Mouse (Mus musculus) stomach, embryonic 14.5 days (tissue): ENCODE data around the gene Tent4a. TPM values are rescaled to one million over a fixed set of nuclear protein-coding genes. Genes with fewer than 3 reads are reported as not detected.
A peak's percentile ranks its signal among the peaks of the same experiment; 100 is the strongest.
"Not testable (repeated sequence)": the region's sequence is repeated elsewhere in the genome, so short reads cannot be mapped to it uniquely, and the experiment has no call there.

Experiments used
- ATAC-seq: fragments of 200-750 bp; cut with Nextera tagmentation; 2 replicates; pipeline ENCODE4 v1.8.0; 2017; ENCODE audit warnings: low read depth, moderate TSS enrichment; ENCODE audit not compliant: insufficient number of reproducible peaks, insufficient read depth, low FRiP score
- H3K27ac ChIP-seq: fragments of 300-500 bp; sonication (generic); 2 replicates; pipeline ENCODE4 v1.5.1; 2014; ENCODE audit warnings: mild to moderate bottlenecking, low read length, moderate library complexity, mixed read lengths
- H3K27me3 ChIP-seq: fragments of 300-500 bp; sonication (generic); 2 replicates; pipeline ENCODE4 v1.6.1; 2014; ENCODE audit warnings: low read length, control low read depth, mixed read lengths; ENCODE audit not compliant: control insufficient read depth, insufficient read depth
- H3K36me3 ChIP-seq: fragments of 300-500 bp; sonication (generic); 2 replicates; pipeline ENCODE4 v1.6.1; 2014; ENCODE audit warnings: mild to moderate bottlenecking, control low read depth, low read length, moderate library complexity, mixed read lengths; ENCODE audit not compliant: control insufficient read depth, insufficient read depth
- H3K4me1 ChIP-seq: fragments of 300-500 bp; sonication (generic); 2 replicates; pipeline ENCODE4 v1.6.1; 2014; ENCODE audit warnings: low read length, control low read depth, mixed read lengths; ENCODE audit not compliant: control insufficient read depth, insufficient read depth
- H3K4me2 ChIP-seq: fragments of 300-500 bp; sonication (generic); replicated peaks from 2 replicates; pipeline ENCODE4 v1.6.1; 2014; ENCODE audit warnings: low read depth, low read length, control low read depth
- H3K4me3 ChIP-seq: fragments of 300-500 bp; sonication (generic); 2 replicates; pipeline ENCODE4 v1.5.1; 2014; ENCODE audit warnings: low read depth, low read length, control low read depth
- H3K9ac ChIP-seq: fragments of 300-500 bp; sonication (generic); replicated peaks from 2 replicates; pipeline ENCODE4 v1.6.1; 2014; ENCODE audit warnings: low read depth, mild to moderate bottlenecking, control low read depth, low read length, moderate library complexity, mixed read lengths
- H3K9me3 ChIP-seq: fragments of 300-500 bp; sonication (generic); 2 replicates; pipeline ENCODE4 v1.6.1; 2016; ENCODE audit warnings: low read depth, low read length, control low read depth; ENCODE audit not compliant: control insufficient read depth
- WGBS: fragments of 180-500 bp; shearing (Covaris S2); extraction: QIAGEN DNeasy Blood & Tissue Kit; methylation state at CpG from one replicate; pipeline ENCODE4 v1.1.7; 2014; 5-methylcytosine and 5-hydroxymethylcytosine counted together
- polyA plus RNA-seq: library from polyadenylated mRNA; unstranded; fragments of >200 nt; fragmentation: Nextera tagmentation; extraction: Ambion mirVana; gene quantifications from 2 replicates; pipeline ENCODE4 v1.2.1, GENCODE M21; 2014

Gene Tent4a
- polyA plus RNA-seq: 7.9 and 8.8 TPM in 2 replicates

- peak within 1 kb of the TSS; percentile 70 for H3K4me2 ChIP-seq
- WGBS: 0% methylated on average over 21 of the region's 57 CpGs
- H3K9ac ChIP-seq: peak within 1 kb of the TSS; percentile 92
- peak within 1 kb of the TSS; percentile 97 for H3K4me3 ChIP-seq
- H3K9me3 ChIP-seq: no peaks in the 10 kb centered on the region
- ATAC-seq: peak; percentile 85
- H3K36me3 ChIP-seq: peaks cover 6% of the 10 kb centered on the region; the same call in 1 of the 2 replicates
- no peaks in the 10 kb centered on the region for H3K27me3 ChIP-seq
- H3K27ac ChIP-seq: peak within 1 kb of the TSS; percentile 90
- H3K4me1 ChIP-seq: peaks cover 32% of the 10 kb centered on the region
Measured at GRCm38 (mm10) chr13:69534334-69534653, at the start of gene Tent4a. Gene Tent4a (minus strand): TSS chr13:69534617.

GRCm38 (mm10) chr13:69583591-69583990 lies 49.2 kb upstream of the Tent4a start:
- H3K9ac ChIP-seq: no peak overlapping the region
- H3K27ac ChIP-seq: no peak overlapping the region
- 0 out of 2 replicates have a peak, but pooled peaks cover 3% of the 10 kb centered on the region for H3K4me1 ChIP-seq
- no peak overlapping the region for H3K4me3 ChIP-seq
- WGBS: 86% methylated on average over 6 of the region's 6 CpGs
- H3K9me3 ChIP-seq: no peaks in the 10 kb centered on the region
- H3K4me2 ChIP-seq: no peak overlapping the region
- ATAC-seq: no peak
- H3K27me3 ChIP-seq: no peaks in the 10 kb centered on the region
- H3K36me3 ChIP-seq: no peaks in the 10 kb centered on the region

- no peak overlapping the region for H3K4me2 ChIP-seq
- no peak for ATAC-seq
- H3K27me3 ChIP-seq: no peaks in the 10 kb centered on the region
- H3K27ac ChIP-seq: no peak overlapping the region
- 82% methylated on average over 6 of the region's 6 CpGs for WGBS
- no peak overlapping the region for H3K4me3 ChIP-seq
- H3K9me3 ChIP-seq: no peaks in the 10 kb centered on the region
- no peak overlapping the region for H3K9ac ChIP-seq
- no peaks in the 10 kb centered on the region for H3K4me1 ChIP-seq
- no peaks in the 10 kb centered on the region for H3K36me3 ChIP-seq
Measured at GRCm38 (mm10) chr13:69582411-69582810, 48.0 kb upstream of the Tent4a start.

- Histone ChIP-seq H3K4me1 (no peaks in the 10 kb centered on the region), H3K27me3 (no peaks in the 10 kb centered on the region), H3K36me3 (no peaks in the 10 kb centered on the region), H3K4me2 (no peak overlapping the region), H3K9ac (no peak overlapping the region), H3K4me3 (no peak overlapping the region), H3K9me3 (no peaks in the 10 kb centered on the region), H3K27ac (no peak overlapping the region)
- no peak for ATAC-seq
- WGBS: 85% methylated on average over 16 of the region's 16 CpGs
Measured at GRCm38 (mm10) chr13:69577181-69577834, 42.9 kb upstream of the Tent4a start.

- no peak for ATAC-seq
Measured at GRCm38 (mm10) chr13:69576676-69577075, 42.3 kb upstream of the Tent4a start.

GRCm38 (mm10) chr13:69572594-69572993 lies 38.2 kb upstream of the Tent4a start:
- no peak overlapping the region for H3K9ac ChIP-seq
- H3K36me3 ChIP-seq: no peaks in the 10 kb centered on the region
- no peak overlapping the region for H3K4me2 ChIP-seq
- H3K27me3 ChIP-seq: no peaks in the 10 kb centered on the region
- no peak overlapping the region for H3K4me3 ChIP-seq
- no peak overlapping the region for H3K27ac ChIP-seq
- ATAC-seq: no peak
- H3K4me1 ChIP-seq: no peaks in the 10 kb centered on the region
- H3K9me3 ChIP-seq: no peaks in the 10 kb centered on the region
- 87% methylated on average over 3 of the region's 3 CpGs for WGBS

More at GRCm38 (mm10) chr13:69576676-69577075, 42.3 kb upstream of the Tent4a start:
- Histone ChIP-seq H3K9me3 (no peaks in the 10 kb centered on the region), H3K9ac (no peak overlapping the region), H3K27ac (no peak overlapping the region), H3K4me1 (no peaks in the 10 kb centered on the region), H3K27me3 (no peaks in the 10 kb centered on the region), H3K4me3 (no peak overlapping the region), H3K36me3 (no peaks in the 10 kb centered on the region), H3K4me2 (no peak overlapping the region)
- 55% methylated on average over 11 of the region's 11 CpGs for WGBS

GRCm38 (mm10) chr13:69569201-69569600 lies 34.8 kb upstream of the Tent4a start:
- WGBS: 83% methylated on average over 9 of the region's 9 CpGs
- Histone ChIP-seq H3K4me3 (no peak overlapping the region), H3K4me1 (no peaks in the 10 kb centered on the region), H3K9ac (no peak overlapping the region), H3K4me2 (no peak overlapping the region), H3K27me3 (no peaks in the 10 kb centered on the region), H3K9me3 (no peaks in the 10 kb centered on the region), H3K27ac (no peak overlapping the region), H3K36me3 (no peaks in the 10 kb centered on the region)
- no peak for ATAC-seq

GRCm38 (mm10) chr13:69565401-69565800 lies 31.0 kb upstream of the Tent4a start:
- not testable (repeated sequence) for ATAC-seq, H3K9ac ChIP-seq
- 83% methylated on average over 4 of the region's 4 CpGs for WGBS

GRCm38 (mm10) chr13:69564573-69564972 lies 30.2 kb upstream of the Tent4a start:
- H3K27me3 ChIP-seq: no peaks in the 10 kb centered on the region
- no peak overlapping the region for H3K9ac ChIP-seq
- no peaks in the 10 kb centered on the region for H3K9me3 ChIP-seq
- H3K4me1 ChIP-seq: no peaks in the 10 kb centered on the region
- H3K4me3 ChIP-seq: no peak overlapping the region
- no peak overlapping the region for H3K27ac ChIP-seq
- H3K36me3 ChIP-seq: no peaks in the 10 kb centered on the region
- no peak overlapping the region for H3K4me2 ChIP-seq
- no peak for ATAC-seq

More at GRCm38 (mm10) chr13:69565401-69565800, 31.0 kb upstream of the Tent4a start:
- not testable (repeated sequence) for H3K4me2 ChIP-seq, H3K27me3 ChIP-seq, H3K36me3 ChIP-seq, H3K4me3 ChIP-seq, H3K27ac ChIP-seq, H3K4me1 ChIP-seq, H3K9me3 ChIP-seq
